Mouse (Mus musculus): ENCODE data around the gene Acd. TPM values are rescaled to one million over a fixed set of nuclear protein-coding genes. Genes with fewer than 3 reads are reported as not detected.

Acd gene
- total RNA-seq (2021): 10 to 100 TPM; 42.8 to 43.5 TPM
- long read RNA-seq, experiment 1, transcript Acd-201 (11 exons, 3,154 nt): major isoform, 28 of 51 reads
- long read RNA-seq, experiment 1, partial matches to known transcripts: 7 of 51 reads
- long read RNA-seq, experiment 1, other reads (novel, unspliced or antisense): 16 of 51 reads
- long read RNA-seq, experiment 2, transcript Acd-201 (11 exons, 3,154 nt): major isoform, 22 of 55 reads
- long read RNA-seq, experiment 2, partial matches to known transcripts: 6 of 55 reads
- long read RNA-seq, experiment 2, other reads (novel, unspliced or antisense): 27 of 55 reads

GRCm38 (mm10) chr8:105700966-105701824 lies at the start of gene Acd, which contains the start of gene Pard6a:
Acd (minus strand) TSS chr8:105701102.
Pard6a (plus strand) TSS chr8:105701148.
- peak; percentile 95 to 96 for DNase-seq (ENCODE audit: low spot score in 2 of 2)

GRCm38 (mm10) chr8:105750606-105751005 lies 49.7 kb upstream of the Acd start:
- DNase-seq (ENCODE audit: low spot score in 2 of 2): peak; percentile 40 to 60

DNA sequence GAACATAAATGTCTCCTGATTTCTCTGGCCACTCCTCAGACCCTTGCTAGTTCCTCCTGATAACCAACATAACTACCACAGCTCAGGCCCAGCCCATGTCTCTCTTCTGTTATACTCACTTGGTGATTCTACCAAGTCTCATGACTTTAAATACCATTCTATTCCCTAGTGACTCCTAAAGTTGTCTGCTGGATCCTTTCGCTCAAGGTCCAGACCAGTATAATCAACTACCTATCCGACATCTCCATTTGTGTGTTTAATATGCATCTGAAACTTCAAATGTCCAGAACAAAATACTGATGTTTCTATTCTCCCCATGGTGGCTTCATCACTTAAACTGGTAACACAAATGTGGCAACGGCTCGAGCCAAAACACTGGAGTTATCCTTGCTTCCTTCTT lies 42.4 kb upstream of the Acd start:
- DNase-seq (ENCODE audit: low spot score in 2 of 2): no peak

- no peak for DNase-seq (ENCODE audit: low spot score in 2 of 2)
Observed at GRCm38 (mm10) chr8:105739216-105739615, 38.3 kb upstream of the Acd start.

DNA sequence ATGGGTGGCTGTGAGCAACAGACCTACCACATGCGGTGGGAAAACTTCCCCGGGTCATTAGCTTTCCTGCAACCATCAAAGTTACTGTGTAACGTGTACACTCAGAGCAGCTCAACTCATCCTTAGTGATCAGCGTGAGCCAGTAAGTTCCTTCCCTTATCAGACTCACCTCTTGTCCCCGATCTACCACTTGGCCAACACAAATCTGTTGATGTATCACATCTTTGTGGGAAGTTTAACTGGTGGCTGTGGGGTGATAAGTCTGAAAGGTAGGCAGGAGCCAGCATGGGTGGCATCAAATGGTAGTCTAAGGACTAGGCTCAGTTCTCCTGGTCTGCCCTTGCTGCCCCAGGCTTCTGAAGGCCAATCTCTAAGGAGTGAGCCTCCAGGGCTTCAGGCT lies 31.3 kb upstream of the Acd start:
- DNase-seq (ENCODE audit: low spot score in 2 of 2): no peak

DNA sequence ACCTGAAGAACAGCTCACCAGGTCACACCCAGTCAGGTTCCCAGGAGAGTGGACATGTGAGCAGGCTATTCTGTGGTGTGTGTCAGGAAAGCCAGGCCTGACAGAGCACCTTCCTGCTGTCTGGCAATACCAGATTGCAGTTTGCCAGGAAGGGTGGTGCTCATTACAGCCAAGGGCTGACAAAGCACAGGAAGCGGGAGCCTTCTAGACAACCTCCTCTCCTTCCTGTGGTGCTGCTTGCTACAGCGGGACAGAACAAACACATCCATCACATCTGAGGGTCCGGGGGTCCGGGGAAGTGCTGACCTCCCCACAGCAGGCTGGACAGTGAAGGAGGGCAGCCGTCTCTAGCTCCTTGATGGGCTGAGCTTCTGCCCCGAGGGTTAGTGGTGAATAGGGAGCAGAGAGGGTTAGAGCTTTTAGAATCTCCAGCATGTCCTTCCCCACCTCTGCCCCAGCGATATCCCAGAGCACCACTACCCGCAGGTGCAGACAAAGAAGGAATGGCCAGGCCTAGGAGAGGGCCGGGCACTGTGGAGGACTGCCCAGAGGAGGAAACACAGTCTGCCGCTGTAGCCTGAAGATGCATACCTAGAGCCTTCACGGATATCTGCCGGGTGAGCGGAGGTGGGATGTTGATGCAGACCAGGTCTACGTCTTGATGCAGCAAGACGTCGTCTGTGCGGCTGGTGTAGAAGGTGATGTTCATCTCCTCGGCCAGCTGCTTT lies 26.7 kb upstream of the Acd start:
- DNase-seq (ENCODE audit: low spot score in 2 of 2): no peak

DNA sequence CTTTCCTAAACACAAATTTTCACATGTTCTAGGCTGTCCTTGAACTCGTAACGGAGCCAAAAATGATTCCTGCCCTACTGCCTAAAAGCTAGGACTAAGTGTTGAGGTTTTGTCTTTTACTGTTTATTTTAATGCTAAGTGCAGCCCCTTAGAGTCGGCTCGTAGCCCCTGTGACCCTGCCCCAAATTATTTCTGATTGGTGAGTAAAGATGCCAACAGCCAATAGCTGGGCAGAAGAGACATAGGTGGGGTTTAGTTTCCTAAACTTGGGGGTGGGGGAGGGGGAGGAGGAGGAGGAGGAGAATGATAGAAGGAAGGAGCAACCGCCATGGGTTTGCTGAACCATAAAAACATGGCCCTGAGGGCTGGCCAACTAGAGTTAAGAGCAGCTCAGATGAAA lies 24.8 kb upstream of the Acd start:
- DNase-seq (ENCODE audit: low spot score in 2 of 2): no peak

DNA sequence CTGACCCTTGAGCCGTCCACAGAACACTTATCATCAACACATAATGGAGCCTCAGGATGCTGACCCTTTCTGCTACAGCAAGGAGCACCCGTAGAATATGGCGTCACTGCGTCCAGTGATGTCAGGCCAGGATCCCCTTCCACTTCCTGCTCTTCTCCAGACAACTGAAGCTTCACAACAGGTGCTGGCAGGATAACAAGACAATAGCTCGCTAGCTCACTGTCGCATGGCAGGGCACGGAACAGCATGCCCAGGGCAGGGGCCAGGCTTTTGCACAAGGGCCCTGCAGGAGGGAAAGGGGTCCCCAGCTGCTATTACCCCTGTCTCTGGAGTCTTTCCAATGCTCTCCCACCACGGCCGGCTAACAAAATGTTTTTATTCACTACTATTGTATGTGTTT lies 22.0 kb upstream of the Acd start:
- no peak for DNase-seq (ENCODE audit: low spot score in 2 of 2)

- no peak for DNase-seq (ENCODE audit: low spot score in 2 of 2)
Observed at GRCm38 (mm10) chr8:105719637-105720036, 18.7 kb upstream of the Acd start.

DNA sequence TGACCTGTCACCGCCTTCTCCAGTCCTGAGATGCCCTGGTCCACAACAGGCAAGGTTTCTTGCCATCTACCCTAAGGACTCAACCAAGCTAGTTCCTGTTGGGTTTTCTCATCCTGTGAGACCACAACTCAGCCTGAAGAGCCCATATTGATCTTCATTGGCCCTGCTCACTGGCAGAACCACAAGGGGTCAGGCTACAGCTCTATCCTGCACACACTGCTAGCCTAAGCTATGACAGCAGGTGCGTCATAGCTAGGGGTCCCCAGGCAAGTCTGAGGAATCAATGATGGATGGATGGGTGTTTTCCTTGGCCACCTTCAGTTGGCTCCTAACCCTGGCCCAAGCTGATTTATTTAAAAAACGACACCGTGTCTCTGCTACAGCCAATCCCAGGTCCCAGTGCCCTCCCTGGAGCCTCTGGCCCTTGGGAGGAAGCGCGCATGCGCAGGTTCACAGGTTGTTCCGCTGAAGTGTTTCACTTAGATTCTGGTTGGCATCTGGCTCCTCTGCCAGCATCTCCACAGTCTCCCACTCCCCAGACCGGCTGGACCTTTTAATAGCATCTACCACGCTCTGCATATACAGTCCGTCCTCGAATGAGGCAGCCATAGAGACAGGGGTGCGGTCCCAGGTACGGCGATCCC lies 15.5 kb upstream of the Acd start:
- DNase-seq (ENCODE audit: low spot score in 2 of 2): no peak

GRCm38 (mm10) chr8:105715042-105715441 lies 14.1 kb upstream of the Acd start:
- DNase-seq (ENCODE audit: low spot score in 2 of 2): no peak

- peak; percentile 78 to 89 for DNase-seq (ENCODE audit: low spot score in 2 of 2)
Observed at GRCm38 (mm10) chr8:105714139-105714538, 13.2 kb upstream of the Acd start.

DNA sequence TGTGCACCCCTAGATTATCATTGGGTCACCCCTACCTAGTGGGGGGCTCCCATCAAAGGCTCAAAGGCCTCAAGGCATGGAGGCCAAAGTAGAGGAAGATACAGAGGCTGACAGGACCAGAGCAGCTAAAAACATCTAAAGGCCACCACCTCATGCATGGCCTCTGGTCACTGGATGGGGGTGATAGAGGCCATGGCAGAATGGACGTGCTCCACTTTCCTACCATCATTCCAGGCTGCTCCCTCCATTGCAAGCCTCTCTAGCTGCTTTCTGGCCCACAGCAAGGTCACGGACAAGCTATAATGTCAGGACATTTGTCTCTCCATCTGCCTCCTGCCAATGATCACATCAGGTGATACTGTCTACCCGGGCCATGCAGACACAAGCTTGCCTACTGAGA lies 11.4 kb upstream of the Acd start:
- DNase-seq (ENCODE audit: low spot score in 2 of 2): no peak

DNA sequence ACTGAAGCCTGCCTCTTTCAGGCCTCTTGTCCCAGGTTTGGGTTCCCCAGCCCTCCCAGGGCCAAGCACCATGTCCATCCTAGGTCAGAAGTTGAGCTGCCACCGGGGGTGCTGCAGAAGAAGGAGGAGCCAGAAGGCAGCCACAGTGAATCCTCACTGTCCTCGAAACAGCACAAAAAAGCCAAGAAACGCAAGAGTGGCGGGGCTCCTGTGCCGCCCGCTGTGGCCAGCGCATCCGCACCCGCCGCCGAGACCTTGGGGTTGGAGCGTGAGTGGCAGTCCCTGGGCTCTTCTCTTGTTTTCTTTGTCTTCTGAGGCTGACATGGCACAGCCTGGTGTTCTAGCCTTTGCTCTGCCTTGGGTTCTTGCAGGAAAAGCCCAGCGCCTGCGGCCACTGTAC lies 8.4 kb upstream of the Acd start:
- no peak for DNase-seq (ENCODE audit: low spot score in 2 of 2)

- DNase-seq (ENCODE audit: low spot score in 2 of 2): no peak
Observed at GRCm38 (mm10) chr8:105708675-105709074, 7.8 kb upstream of the Acd start.

DNA sequence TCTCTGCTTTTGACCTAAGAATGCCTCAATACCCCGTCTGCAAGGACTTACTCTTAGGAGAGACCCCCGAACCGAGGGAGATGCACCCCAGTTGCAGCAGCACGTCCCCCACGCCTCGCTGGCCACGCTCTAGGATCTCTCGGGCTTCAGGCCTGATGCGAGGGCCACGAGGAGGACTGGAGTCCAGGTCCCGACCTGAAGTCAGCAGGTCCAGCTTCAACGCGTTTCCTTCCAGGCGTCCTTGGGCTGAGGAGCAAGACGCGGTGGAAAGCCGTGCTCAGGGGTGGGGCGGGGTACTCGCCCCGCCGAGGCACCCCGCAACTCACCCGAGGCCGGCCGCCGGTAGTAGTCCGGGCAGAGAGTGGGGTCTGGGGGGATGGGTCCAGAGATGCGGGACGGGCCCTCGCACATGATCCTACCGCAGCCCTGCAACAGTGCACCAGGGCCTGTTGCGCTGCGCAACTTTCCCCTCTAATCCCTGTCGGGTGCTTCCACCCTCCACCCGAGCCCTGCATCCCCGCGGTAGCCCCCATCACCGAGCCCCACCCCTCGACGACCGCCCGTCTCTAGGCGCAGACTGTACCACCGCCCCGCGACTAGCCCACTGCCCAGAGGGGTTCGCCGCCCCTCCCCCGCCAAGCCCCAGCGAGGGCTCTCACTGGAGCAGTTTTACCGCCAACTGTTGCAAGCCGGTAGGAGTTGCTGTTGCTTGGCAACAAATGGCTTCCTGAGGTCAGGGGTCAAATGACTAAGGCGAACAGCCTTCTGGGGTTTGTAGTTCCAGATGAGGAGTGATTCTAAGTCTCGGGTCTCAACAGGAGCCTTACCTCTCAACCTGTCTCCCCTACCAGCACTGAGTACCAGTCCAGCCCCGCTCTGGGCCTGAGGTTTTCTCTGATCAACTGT lies 6.8 kb upstream of the Acd start, which contains the start of the genes 4933405L10Rik and Enkd1:
4933405L10Rik (plus strand) TSS at position 158 of the 906 bp plus-strand sequence.
Enkd1 (minus strand) TSS at position 713 of the 906 bp plus-strand sequence.
- peak; percentile 85 to 95 for DNase-seq (ENCODE audit: low spot score in 2 of 2)

DNA sequence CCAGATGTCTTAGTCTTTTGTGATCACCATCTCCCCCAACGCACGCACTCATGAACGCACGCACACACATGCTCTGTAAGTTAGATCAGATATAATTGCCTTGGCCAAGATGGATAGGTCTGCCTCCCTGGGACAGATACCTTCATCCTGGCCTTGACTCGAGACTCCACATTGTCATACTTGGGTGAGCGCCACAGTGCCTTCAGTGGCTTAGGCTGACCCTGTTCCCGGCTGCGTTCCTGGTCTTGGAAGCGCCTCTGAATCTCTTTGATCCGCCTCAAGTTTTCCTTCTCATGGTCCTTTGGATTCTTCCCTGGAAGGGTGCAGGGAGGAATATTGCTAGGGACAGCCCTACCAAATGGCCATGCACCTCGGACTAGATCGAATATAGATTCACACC lies 5.5 kb upstream of the Acd start:
- no peak for DNase-seq (ENCODE audit: low spot score in 2 of 2)

DNA sequence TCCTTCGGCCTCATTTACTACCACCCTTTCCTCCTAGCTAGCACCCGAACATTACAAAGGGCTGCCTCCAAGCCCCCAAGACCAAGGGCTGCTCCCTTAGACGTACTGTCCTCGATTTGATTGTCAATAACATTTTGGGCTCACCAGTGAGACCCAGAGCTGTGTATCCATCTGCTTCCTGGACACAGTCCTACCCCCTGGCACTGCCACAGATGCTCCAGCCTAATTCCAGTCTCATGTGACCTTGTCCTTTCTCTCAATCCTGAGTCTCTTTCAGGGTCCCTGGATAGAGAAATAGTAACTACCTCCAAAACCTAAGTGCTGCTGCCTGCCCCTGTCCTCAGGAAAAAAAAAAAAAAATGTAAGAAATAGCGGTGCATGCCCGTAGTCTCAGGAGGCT lies 4.1 kb upstream of the Acd start:
- no peak for DNase-seq (ENCODE audit: low spot score in 2 of 2)

- DNase-seq (ENCODE audit: low spot score in 2 of 2): no peak
Observed at GRCm38 (mm10) chr8:105704146-105704812, 3.4 kb upstream of the Acd start.
